Mouse (Mus musculus): Measurements from ENCODE around the gene Spg7.

Gene Spg7

GRCm38 (mm10) chr8:123136287-123136686, 73.5 kb downstream of the Spg7 start:
- DNase-seq, result no peak

GRCm38 (mm10) chr8:123137645-123138077, 74.9 kb downstream of the Spg7 start:
- DNase-seq, result no peak

- DNase-seq, result no peak
Measured at GRCm38 (mm10) chr8:123138741-123139140, 76.0 kb downstream of the Spg7 start.

GRCm38 (mm10) chr8:123141741-123142462, 79.2 kb downstream of the Spg7 start:
- peak; percentile 83 for DNase-seq

- DNase-seq, result no peak
Measured at GRCm38 (mm10) chr8:123145279-123145678, 82.5 kb downstream of the Spg7 start.

GRCm38 (mm10) chr8:123146390-123146789, 83.6 kb downstream of the Spg7 start:
- DNase-seq, result no peak

Measured in cerebellum, adult 9-11 months (tissue).